Mouse (Mus musculus) c-Kit-positive CD71-positive TER-119-positive erythroid progenitor cells, embryonic 14.5 days (primary cell): Measurements from ENCODE around the gene Tas2r135.

ENCODE experiments used
- DNase-seq: peaks from one replicate; pipeline ENCODE4 v3.0.0-alpha.2; 2013; ENCODE audit warnings: low spot score

Gene Tas2r135

GRCm38 (mm10) chr6:42434446-42434845 lies 29.2 kb downstream of the Tas2r135 start, which contains the start of gene Tas2r126:
Gene Tas2r126, plus strand, starts transcription at chr6:42434535.
- DNase-seq = no peak

- no peak for DNase-seq
Observed at GRCm38 (mm10) chr6:42435490-42435889, 30.3 kb downstream of the Tas2r135 start.

- no peak for DNase-seq
Observed at GRCm38 (mm10) chr6:42441395-42441794, 36.2 kb downstream of the Tas2r135 start.

- no peak for DNase-seq
Observed at GRCm38 (mm10) chr6:42444491-42444890, 39.3 kb downstream of the Tas2r135 start.

- no peak for DNase-seq
Observed at GRCm38 (mm10) chr6:42447381-42447780, 42.1 kb downstream of the Tas2r135 start.
